Mouse (Mus musculus) thymus, adult 2 months (tissue): ENCODE results near the gene Ppfia1.

Source experiments
- CTCF ChIP-seq: fragments of 200-500 bp; IDR thresholded peaks from 2 replicates; pipeline ENCODE4 v1.5.1; 2012; ENCODE audit warnings: mild to moderate bottlenecking, control low read depth, low read length, moderate library complexity, borderline replicate concordance; ENCODE audit not compliant: control insufficient read depth, poor library complexity, insufficient read depth; ENCODE audit errors: extremely low read depth
- POLR2A ChIP-seq: fragments of 200-500 bp; IDR thresholded peaks from 2 replicates; pipeline ENCODE4 v1.6.1; 2012; ENCODE audit warnings: mild to moderate bottlenecking, low read length, control low read depth, moderate library complexity; ENCODE audit not compliant: control insufficient read depth, poor library complexity, insufficient read depth; ENCODE audit errors: extremely low read depth

DNA sequence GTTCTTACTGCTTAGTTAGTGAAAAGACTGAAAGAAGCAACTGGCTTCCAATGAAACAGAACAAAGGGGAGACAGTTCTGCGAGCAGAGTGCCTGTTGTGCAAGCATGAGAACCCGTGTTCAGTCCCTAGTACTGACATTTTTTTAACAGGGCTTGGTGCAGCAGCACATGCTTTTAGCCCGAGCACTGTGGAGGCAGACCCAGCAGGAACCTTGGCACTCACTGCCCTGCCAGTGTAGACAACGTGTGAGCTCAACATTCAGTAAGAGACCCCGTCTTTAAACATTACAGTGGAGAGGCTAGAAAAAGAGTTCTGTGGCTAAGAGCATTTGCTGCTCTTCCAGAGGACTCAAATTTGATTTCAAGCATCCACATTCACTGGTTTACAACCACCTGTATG, 36.8 kb downstream of the Ppfia1 start:
- TF ChIP-seq CTCF = no peak
- TF ChIP-seq POLR2A = no peak
